Mouse (Mus musculus): ENCODE measurements at regions not wholly inside any gene's neighbourhood (a gene's known extent, or its start where the extent isn't known, plus 50 kb on each side); places are given as distances from the start of the nearest gene placed in this dataset.

DNA sequence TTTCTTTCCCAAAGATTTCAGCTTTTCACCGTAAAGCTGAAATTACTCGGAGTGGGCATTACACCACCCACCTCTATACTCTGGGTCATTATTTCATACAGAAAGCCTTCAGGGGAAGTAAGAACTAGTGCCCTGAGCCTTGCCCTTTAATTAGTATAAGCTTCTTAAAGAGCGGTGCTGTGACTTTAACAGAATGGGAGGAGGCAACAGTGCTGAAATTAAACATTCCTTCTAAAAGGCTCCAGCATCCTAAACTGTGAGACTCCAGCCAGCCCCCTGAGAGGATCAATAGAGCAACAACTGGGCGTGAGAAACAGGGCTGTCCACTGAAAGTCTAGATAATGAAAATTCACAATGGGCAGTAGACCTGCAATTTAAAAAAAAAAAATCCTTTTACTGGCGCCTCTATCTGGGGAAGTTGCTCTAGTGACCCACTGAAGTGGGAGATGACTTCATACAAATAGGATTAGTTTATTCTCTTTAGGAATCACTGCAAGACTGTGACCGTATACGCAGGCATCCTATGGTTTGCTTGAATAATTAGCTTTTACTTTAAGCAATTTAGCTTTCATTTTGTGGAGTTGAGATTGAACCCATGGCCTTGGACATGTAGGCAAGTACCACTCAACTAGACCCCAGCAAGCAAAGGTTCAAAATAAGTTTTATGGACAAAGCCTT, 233.9 kb downstream of the Ube2cbp start:
- DNase-seq (ENCODE audit: low spot score): peak; percentile 58

DNA sequence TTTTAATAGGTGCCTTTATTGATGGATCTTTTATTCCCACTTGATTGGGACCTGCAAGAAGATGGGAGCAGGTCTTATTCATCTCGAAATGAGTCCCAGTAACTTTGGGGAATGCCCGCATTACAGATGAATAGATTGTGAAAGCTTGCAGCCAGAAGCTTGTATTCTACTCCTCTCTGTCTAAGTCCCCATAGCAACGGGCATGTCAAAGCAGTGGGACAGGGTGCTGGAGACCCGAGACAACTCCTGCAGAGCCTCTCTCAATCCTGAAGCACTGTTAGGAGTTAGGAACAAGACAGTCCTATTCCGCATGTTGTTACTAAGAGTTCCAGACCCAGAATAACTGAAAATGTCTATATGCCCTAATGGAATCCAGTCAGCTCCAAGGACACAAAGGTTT, 233.1 kb downstream of the Ube2cbp start:
- DNase-seq (ENCODE audit: low spot score): peak; percentile 17

DNA sequence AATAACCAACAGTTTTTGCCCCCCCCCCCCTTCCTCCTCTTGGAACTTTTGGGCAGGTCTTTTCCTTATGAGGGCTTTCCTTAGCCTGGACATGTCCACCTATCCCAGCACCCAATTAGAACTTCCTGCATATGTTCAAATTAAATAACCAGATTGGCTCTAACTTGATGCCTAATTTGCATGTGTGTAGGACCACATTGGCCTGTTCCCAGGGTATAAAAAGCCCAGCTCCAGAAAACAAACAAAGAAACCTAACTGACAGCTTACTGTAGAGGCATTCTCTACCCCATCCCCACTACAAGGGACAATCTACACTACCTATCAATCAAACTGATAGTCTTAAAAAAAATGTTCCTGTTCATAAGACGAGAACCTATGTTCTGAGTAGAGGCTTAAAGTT, 232.6 kb downstream of the Ube2cbp start:
- no peak for DNase-seq (ENCODE audit: low spot score)

DNA sequence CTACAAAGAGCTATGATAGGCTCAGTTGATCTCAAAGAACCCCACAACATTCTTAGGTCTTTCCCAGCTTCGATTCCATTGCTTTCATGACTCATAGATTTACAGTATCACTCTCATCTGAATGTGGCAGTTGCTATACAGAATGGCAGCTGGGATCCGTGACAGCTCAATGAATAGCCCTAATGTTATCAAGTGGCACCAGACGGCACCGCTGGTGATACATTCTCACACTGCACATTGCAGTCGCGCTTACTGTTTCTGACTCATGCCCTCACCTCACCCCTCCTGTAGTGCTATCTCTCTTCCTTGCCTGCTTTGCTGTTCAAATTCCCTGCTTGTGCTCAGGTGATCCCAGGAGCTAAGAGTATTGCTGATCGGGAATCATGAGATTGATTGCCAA, 231.0 kb downstream of the Ube2cbp start:
- no peak for DNase-seq (ENCODE audit: low spot score)

DNA sequence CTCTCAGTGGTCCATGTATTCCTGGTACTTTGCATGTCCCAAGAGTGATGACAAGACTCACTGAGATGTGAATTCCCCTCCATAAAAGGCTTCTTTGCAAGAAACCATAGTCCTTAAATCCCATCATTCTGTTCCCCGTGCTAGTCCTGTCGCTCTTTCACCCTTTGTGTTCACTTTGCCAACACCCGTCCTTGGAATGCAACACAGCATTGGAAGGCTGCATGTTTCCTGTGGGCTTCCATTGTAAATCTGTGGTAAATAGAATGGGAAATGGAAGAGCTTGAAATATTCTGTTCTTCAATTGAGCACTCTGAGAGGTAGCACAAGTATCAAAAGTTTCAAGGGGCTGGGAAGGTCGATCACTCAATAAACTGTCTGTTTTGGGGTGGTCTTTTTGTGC, 226.1 kb downstream of the Ube2cbp start:
- DNase-seq (ENCODE audit: low spot score): no peak

DNA sequence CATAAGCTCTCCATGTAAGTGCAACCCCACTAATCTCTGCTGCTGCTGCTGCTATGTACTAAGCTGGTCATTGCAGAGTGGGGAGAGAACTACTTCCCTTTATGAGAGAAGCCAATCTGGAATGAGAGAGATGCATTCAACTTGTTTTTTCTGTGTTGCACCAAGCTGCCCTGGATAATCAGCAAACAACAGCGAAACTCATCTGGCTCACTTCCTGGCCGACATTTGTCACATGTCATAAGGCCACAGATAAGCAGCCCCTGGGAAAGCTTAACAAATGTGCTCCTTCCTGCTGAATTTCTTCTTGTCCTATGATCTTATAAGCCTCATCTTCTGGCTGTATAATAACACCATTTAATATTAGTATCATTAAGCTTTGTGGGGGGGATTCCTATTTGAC, 224.5 kb downstream of the Ube2cbp start:
- DNase-seq (ENCODE audit: low spot score): no peak

DNA sequence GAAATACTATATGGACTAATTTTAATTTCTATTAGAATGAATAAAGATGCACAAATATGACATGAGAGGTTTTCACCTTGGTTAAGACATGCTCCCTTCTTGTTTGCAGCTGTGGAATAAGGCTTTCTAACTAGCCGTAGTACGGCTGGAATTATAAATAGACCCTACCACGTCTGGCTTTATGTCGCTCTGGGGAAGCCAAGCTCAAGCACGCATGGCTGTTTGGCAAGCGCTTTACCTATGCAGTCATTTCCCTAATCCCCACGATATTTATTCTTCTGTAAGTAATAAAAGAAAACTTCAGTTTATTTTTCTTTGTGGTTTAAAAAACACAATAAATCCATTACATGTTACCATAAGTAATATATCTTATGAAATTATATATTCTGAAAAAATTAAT, 223.9 kb downstream of the Ube2cbp start:
- no peak for DNase-seq (ENCODE audit: low spot score)

DNA sequence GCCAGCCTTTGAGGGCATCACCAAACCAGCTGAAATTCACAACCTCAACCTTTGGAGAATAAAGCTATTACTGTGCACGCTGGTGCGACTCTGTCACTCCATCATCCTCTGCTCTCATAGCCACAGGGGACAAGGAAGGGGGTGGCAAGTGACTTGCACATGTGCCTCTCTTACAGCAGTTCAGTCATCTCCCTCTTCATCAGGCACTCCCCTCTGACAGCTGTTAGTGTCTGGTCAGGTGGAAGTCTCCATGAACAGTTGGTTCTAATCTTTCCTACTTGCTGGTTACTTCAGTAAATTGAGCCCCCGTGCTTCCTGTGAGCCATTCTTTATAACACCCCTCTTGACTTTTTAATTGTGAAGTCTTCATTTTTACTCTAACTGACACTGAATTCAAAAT, 214.6 kb downstream of the Ube2cbp start:
- no peak for DNase-seq (ENCODE audit: low spot score)

DNA sequence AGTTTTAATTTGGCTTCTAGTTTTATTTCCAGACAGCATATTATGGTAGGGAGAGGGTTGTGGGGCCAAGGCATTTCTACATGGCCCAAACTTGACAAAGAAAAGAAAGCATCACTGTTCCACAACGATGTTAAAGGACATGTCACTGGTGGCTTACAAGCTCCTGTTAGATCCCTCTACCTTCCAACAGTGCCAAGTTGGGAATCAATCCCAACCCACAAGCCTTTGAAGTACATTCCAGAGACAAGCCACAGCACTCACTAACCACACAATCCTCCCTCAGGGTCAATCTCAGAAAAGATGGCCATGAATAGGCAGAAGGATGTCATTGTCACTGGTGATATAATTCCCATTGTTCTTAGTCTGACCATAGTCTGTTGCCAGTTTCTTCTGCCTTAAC, 213.4 kb downstream of the Ube2cbp start:
- no peak for DNase-seq (ENCODE audit: low spot score)
